Mouse (Mus musculus) layer of hippocampus, adult 11-12 months (tissue): Measurements from ENCODE around the gene Filip1.
A peak's percentile ranks its signal among the peaks of the same experiment; 100 is the strongest.

Experiments used
- DNase-seq: peaks from one replicate; pipeline ENCODE4 v3.0.0; 2022; ENCODE audit warnings: low spot score

Gene Filip1

GRCm38 (mm10) chr9:79823856-79824255 is 188.8 kb downstream of the Filip1 start:
- DNase-seq = no peak

GRCm38 (mm10) chr9:79823438-79823837 is 189.2 kb downstream of the Filip1 start:
- DNase-seq = no peak

- no peak for DNase-seq
Measured at GRCm38 (mm10) chr9:79816464-79816863, 196.2 kb downstream of the Filip1 start.

- DNase-seq = no peak
Measured at GRCm38 (mm10) chr9:79816013-79816412, 196.6 kb downstream of the Filip1 start.

- no peak for DNase-seq
Measured at GRCm38 (mm10) chr9:79814592-79814991, 198.1 kb downstream of the Filip1 start.

- no peak for DNase-seq
Measured at GRCm38 (mm10) chr9:79810969-79811902, 201.4 kb downstream of the Filip1 start.

GRCm38 (mm10) chr9:79810534-79810933 is 202.1 kb downstream of the Filip1 start:
- DNase-seq = no peak

- no peak for DNase-seq
Measured at GRCm38 (mm10) chr9:79809411-79809810, 203.2 kb downstream of the Filip1 start.

- DNase-seq = no peak
Measured at GRCm38 (mm10) chr9:79807178-79807577, 205.5 kb downstream of the Filip1 start.

- peak; percentile 47 for DNase-seq
Measured at GRCm38 (mm10) chr9:79806317-79807075, 206.2 kb downstream of the Filip1 start.

- no peak for DNase-seq
Measured at GRCm38 (mm10) chr9:79805426-79805825, 207.2 kb downstream of the Filip1 start.

- DNase-seq = no peak
Measured at GRCm38 (mm10) chr9:79796461-79797135, 216.1 kb downstream of the Filip1 start.

GRCm38 (mm10) chr9:79795076-79795475 is 217.6 kb downstream of the Filip1 start:
- DNase-seq = no peak

GRCm38 (mm10) chr9:79792841-79793835 is 219.5 kb downstream of the Filip1 start, which contains the start of gene Tmem30a:
Gene Tmem30a, minus strand, starts transcription at chr9:79793507.
- peak; percentile 96 for DNase-seq

- DNase-seq = peak; percentile 67
Measured at GRCm38 (mm10) chr9:79785794-79786085, 226.9 kb downstream of the Filip1 start.

GRCm38 (mm10) chr9:79784934-79785793 is 227.5 kb downstream of the Filip1 start:
- DNase-seq = no peak

- no peak for DNase-seq
Measured at GRCm38 (mm10) chr9:79784439-79784838, 228.2 kb downstream of the Filip1 start.

GRCm38 (mm10) chr9:79779354-79779753 is 233.3 kb downstream of the Filip1 start:
- DNase-seq = no peak

GRCm38 (mm10) chr9:79766991-79767545 is 245.6 kb downstream of the Filip1 start:
- no peak for DNase-seq

GRCm38 (mm10) chr9:79765329-79765728 is 247.3 kb downstream of the Filip1 start:
- no peak for DNase-seq
